Mouse (Mus musculus): ENCODE results near the gene Xab2. TPM values are rescaled to one million over a fixed set of nuclear protein-coding genes. Genes with fewer than 3 reads are reported as not detected.

Xab2 gene
- polyA plus RNA-seq, 1 experiment from 2014 or later, result 36.8 TPM

DNA sequence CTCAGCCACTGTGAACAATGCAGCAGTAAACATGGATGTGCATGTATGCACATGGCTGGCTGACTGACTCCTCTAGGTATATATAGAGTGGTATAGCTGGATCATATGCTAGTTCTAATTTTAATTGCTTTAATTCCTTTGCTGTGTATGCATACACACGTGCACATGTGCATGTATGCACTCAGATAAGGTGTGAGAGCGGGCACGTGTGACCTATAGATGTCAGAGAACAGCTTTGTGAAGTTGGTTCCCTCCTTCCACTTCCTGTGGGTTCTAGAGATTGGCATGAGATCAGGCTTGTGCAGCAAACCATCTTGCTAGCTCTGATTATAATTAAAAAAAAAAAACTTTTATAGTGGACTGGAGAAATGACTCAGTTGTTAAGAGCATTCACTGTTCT lies 31.7 kb upstream of the Xab2 start:
- H3K4me3 ChIP-seq (ENCODE audit: low read length), result no peak overlapping the region
- H3K9me3 ChIP-seq (replicated peaks; ENCODE audit: control insufficient read depth, low read length), result no peaks in the 10 kb centered on the region
- no peaks in the 10 kb centered on the region for H3K36me3 ChIP-seq (ENCODE audit: control insufficient read depth, insufficient read depth)
- H3K4me2 ChIP-seq (ENCODE audit: low read depth, low read length), result no peak overlapping the region
- no peaks in the 10 kb centered on the region for H3K4me1 ChIP-seq (ENCODE audit: control insufficient read depth, insufficient read depth, low read length)
- H3K27ac ChIP-seq (ENCODE audit: low read length), result no peak overlapping the region
- H3K27me3 ChIP-seq (ENCODE audit: control insufficient read depth, insufficient read depth, low read length), result peaks cover 2% of the 10 kb centered on the region; the same call in 1 of the 2 replicates
- 62% methylated on average over 3 of the region's 3 CpGs for WGBS
- H3K9ac ChIP-seq (ENCODE audit: low read length), result no peak overlapping the region
- ATAC-seq (replicated peaks; ENCODE audit: extremely low read depth, insufficient read depth, low FRiP score), result no peak

DNA sequence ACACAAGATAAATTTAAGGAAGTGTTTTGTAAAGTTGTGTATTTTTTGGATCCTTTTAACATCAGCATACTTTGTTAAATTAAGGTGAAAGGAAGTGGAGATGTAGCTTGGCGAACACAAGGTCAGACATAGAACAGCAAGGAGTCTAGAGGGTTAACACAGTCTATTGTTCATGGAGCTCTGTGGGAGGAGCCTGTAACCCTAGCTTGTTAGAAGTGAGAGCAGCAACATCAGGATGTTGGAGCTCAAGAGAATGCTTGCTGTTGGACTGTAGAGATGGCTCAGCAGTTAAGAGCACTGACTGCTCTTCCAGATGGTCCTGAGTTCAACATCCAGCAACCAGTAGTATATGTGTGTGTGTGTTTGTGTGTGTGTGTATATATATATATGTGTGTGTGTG lies 27.9 kb upstream of the Xab2 start:
- WGBS, result 52% methylated on average over 1 of the region's 1 CpGs
- ATAC-seq (replicated peaks; ENCODE audit: extremely low read depth, insufficient read depth, low FRiP score), result no peak
- Histone ChIP-seq H3K9me3 (replicated peaks; ENCODE audit: control insufficient read depth, low read length) (no peaks in the 10 kb centered on the region), H3K9ac (ENCODE audit: low read length) (no peak overlapping the region), H3K4me3 (ENCODE audit: low read length) (no peak overlapping the region), H3K27me3 (ENCODE audit: control insufficient read depth, insufficient read depth, low read length) (no peaks in the 10 kb centered on the region), H3K36me3 (ENCODE audit: control insufficient read depth, insufficient read depth) (no peaks in the 10 kb centered on the region), H3K4me2 (ENCODE audit: low read depth, low read length) (0 out of 2 replicates have a peak overlapping the region, but pooled peaks have one; percentile 11), H3K4me1 (ENCODE audit: control insufficient read depth, insufficient read depth, low read length) (no peaks in the 10 kb centered on the region), H3K27ac (ENCODE audit: low read length) (no peak overlapping the region)

- no peaks in the 10 kb centered on the region for H3K36me3 ChIP-seq (ENCODE audit: control insufficient read depth, insufficient read depth)
- H3K4me1 ChIP-seq (ENCODE audit: control insufficient read depth, insufficient read depth, low read length), result no peaks in the 10 kb centered on the region
- H3K27me3 ChIP-seq (ENCODE audit: control insufficient read depth, insufficient read depth, low read length), result no peaks in the 10 kb centered on the region
- no peak overlapping the region for H3K9ac ChIP-seq (ENCODE audit: low read length)
- WGBS, result 49% methylated on average over 2 of the region's 2 CpGs
- no peak overlapping the region for H3K4me3 ChIP-seq (ENCODE audit: low read length)
- H3K27ac ChIP-seq (ENCODE audit: low read length), result no peak overlapping the region
- H3K4me2 ChIP-seq (ENCODE audit: low read depth, low read length), result no peak overlapping the region
- no peak for ATAC-seq (replicated peaks; ENCODE audit: extremely low read depth, insufficient read depth, low FRiP score)
- H3K9me3 ChIP-seq (replicated peaks; ENCODE audit: control insufficient read depth, low read length), result no peaks in the 10 kb centered on the region
These were observed 27.2 kb upstream of the Xab2 start for GRCm38 (mm10) chr8:3648268-3648667.

DNA sequence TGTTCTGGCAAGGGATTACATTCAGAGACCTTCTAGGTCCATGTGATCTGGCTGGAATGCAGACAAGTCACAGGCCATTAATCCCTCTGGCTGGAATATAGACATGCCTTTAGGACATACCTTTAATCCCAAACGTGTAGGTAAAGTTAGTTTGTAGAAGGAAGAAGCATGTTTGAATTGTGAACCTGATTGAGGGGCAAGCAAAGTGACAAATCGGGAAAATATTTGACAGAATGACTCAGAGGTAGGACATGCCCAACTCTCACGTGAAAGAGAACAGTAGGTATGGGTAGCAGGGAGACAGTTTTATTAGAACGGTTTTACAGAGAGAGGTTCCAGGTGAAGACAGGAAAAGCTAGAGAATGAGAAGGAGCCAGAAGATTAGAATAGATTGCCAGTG lies 26.4 kb upstream of the Xab2 start:
- H3K27me3 ChIP-seq (ENCODE audit: control insufficient read depth, insufficient read depth, low read length), result no peaks in the 10 kb centered on the region
- H3K4me1 ChIP-seq (ENCODE audit: control insufficient read depth, insufficient read depth, low read length), result no peaks in the 10 kb centered on the region
- ATAC-seq (replicated peaks; ENCODE audit: extremely low read depth, insufficient read depth, low FRiP score), result no peak
- no peaks in the 10 kb centered on the region for H3K36me3 ChIP-seq (ENCODE audit: control insufficient read depth, insufficient read depth)
- 70% methylated on average over 4 of the region's 4 CpGs for WGBS
- H3K9me3 ChIP-seq (replicated peaks; ENCODE audit: control insufficient read depth, low read length), result no peaks in the 10 kb centered on the region
- no peak overlapping the region for H3K4me2 ChIP-seq (ENCODE audit: low read depth, low read length)
- no peak overlapping the region for H3K9ac ChIP-seq (ENCODE audit: low read length)
- H3K27ac ChIP-seq (ENCODE audit: low read length), result no peak overlapping the region
- no peak overlapping the region for H3K4me3 ChIP-seq (ENCODE audit: low read length)

GRCm38 (mm10) chr8:3646824-3647531 lies 25.9 kb upstream of the Xab2 start:
- no peak overlapping the region for H3K4me3 ChIP-seq (ENCODE audit: low read length)
- H3K9me3 ChIP-seq (replicated peaks; ENCODE audit: control insufficient read depth, low read length), result no peaks in the 10 kb centered on the region
- 78% methylated on average over 6 of the region's 6 CpGs for WGBS
- no peak overlapping the region for H3K4me2 ChIP-seq (ENCODE audit: low read depth, low read length)
- ATAC-seq (replicated peaks; ENCODE audit: extremely low read depth, insufficient read depth, low FRiP score), result no peak
- H3K4me1 ChIP-seq (ENCODE audit: control insufficient read depth, insufficient read depth, low read length), result no peaks in the 10 kb centered on the region
- H3K27me3 ChIP-seq (ENCODE audit: control insufficient read depth, insufficient read depth, low read length), result no peaks in the 10 kb centered on the region
- no peaks in the 10 kb centered on the region for H3K36me3 ChIP-seq (ENCODE audit: control insufficient read depth, insufficient read depth)
- no peak overlapping the region for H3K9ac ChIP-seq (ENCODE audit: low read length)
- no peak overlapping the region for H3K27ac ChIP-seq (ENCODE audit: low read length)

GRCm38 (mm10) chr8:3645804-3646203 lies 24.7 kb upstream of the Xab2 start:
- Histone ChIP-seq H3K27ac (ENCODE audit: low read length) (no peak overlapping the region), H3K27me3 (ENCODE audit: control insufficient read depth, insufficient read depth, low read length) (no peaks in the 10 kb centered on the region), H3K4me1 (ENCODE audit: control insufficient read depth, insufficient read depth, low read length) (no peaks in the 10 kb centered on the region), H3K4me2 (ENCODE audit: low read depth, low read length) (no peak overlapping the region), H3K9ac (ENCODE audit: low read length) (no peak overlapping the region), H3K9me3 (replicated peaks; ENCODE audit: control insufficient read depth, low read length) (no peaks in the 10 kb centered on the region), H3K36me3 (ENCODE audit: control insufficient read depth, insufficient read depth) (no peaks in the 10 kb centered on the region), H3K4me3 (ENCODE audit: low read length) (no peak overlapping the region)
- 25% methylated on average over 5 of the region's 5 CpGs for WGBS
- no peak for ATAC-seq (replicated peaks; ENCODE audit: extremely low read depth, insufficient read depth, low FRiP score)

DNA sequence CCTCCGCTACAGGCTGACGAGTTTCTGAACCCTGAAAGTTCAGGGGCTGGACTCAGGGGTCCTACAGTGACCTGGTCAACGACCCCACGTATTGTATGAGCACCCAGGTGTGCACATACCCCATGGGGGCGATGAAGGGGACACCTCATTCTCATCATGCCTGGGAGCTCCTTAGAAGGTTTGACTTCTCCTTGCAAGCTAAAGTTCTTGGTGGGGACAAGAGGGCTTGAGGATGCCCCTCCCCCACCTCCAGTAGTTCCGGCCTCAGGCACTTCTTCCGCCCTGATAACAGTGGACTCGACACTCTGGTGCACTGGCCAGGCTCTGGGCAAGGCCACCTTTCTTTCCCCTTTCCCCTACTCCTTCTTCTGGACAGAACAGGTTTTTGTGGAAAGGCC lies 10.4 kb upstream of the Xab2 start:
- Histone ChIP-seq H3K4me2 (ENCODE audit: low read depth, low read length) (peak overlapping the region; percentile 85), H3K9me3 (replicated peaks; ENCODE audit: control insufficient read depth, low read length) (no peaks in the 10 kb centered on the region), H3K27me3 (ENCODE audit: control insufficient read depth, insufficient read depth, low read length) (no peaks in the 10 kb centered on the region), H3K9ac (ENCODE audit: low read length) (peak overlapping the region; percentile 69), H3K4me3 (ENCODE audit: low read length) (peak overlapping the region; percentile 54), H3K27ac (ENCODE audit: low read length) (no peak overlapping the region), H3K4me1 (ENCODE audit: control insufficient read depth, insufficient read depth, low read length) (peaks cover 5% of the 10 kb centered on the region; the same call in 1 of the 2 replicates), H3K36me3 (ENCODE audit: control insufficient read depth, insufficient read depth) (no peaks in the 10 kb centered on the region)
- peak; percentile 15; the same call in 1 of the 2 replicates for ATAC-seq (replicated peaks; ENCODE audit: extremely low read depth, insufficient read depth, low FRiP score)
- 9% methylated on average over 8 of the region's 8 CpGs for WGBS

GRCm38 (mm10) chr8:3630647-3631477 lies 9.7 kb upstream of the Xab2 start, which contains the start of gene Stxbp2:
Stxbp2 (plus strand) TSS chr8:3630955.
- H3K27me3 ChIP-seq (ENCODE audit: control insufficient read depth, insufficient read depth, low read length), result no peaks in the 10 kb centered on the region
- H3K4me1 ChIP-seq (ENCODE audit: control insufficient read depth, insufficient read depth, low read length), result peaks cover 5% of the 10 kb centered on the region; the same call in 1 of the 2 replicates
- no peaks in the 10 kb centered on the region for H3K36me3 ChIP-seq (ENCODE audit: control insufficient read depth, insufficient read depth)
- no peak within 1 kb of the TSS for H3K27ac ChIP-seq (ENCODE audit: low read length)
- H3K4me3 ChIP-seq (ENCODE audit: low read length), result peak within 1 kb of the TSS; percentile 54
- H3K9ac ChIP-seq (ENCODE audit: low read length), result peak within 1 kb of the TSS; percentile 69
- ATAC-seq (replicated peaks; ENCODE audit: extremely low read depth, insufficient read depth, low FRiP score), result peak; percentile 85
- WGBS, result 3% methylated on average over 47 of the region's 47 CpGs
- no peaks in the 10 kb centered on the region for H3K9me3 ChIP-seq (replicated peaks; ENCODE audit: control insufficient read depth, low read length)
- H3K4me2 ChIP-seq (ENCODE audit: low read depth, low read length), result peak within 1 kb of the TSS; percentile 85

DNA sequence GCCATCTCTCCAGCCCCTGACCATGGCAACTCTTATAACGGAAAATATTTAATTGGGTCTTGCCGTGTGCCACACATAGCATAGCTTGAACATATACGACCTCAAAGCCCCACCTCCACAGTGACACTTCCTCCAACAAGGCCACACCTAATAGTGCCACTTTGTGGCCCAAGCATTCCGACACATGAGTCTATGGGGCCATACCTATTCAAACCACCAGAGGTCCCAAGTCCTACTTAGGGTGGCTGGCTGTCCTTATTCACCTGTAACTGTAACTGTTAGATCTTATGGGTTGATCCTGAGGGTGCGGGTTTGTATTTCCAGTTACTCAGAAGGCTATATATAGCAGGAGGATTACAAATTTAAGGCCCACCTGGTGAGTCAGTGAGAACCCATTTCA lies 6.9 kb upstream of the Xab2 start:
- no peaks in the 10 kb centered on the region for H3K27me3 ChIP-seq (ENCODE audit: control insufficient read depth, insufficient read depth, low read length)
- no peak overlapping the region for H3K4me2 ChIP-seq (ENCODE audit: low read depth, low read length)
- no peak overlapping the region for H3K27ac ChIP-seq (ENCODE audit: low read length)
- H3K4me3 ChIP-seq (ENCODE audit: low read length), result no peak overlapping the region
- H3K36me3 ChIP-seq (ENCODE audit: control insufficient read depth, insufficient read depth), result no peaks in the 10 kb centered on the region
- no peaks in the 10 kb centered on the region for H3K9me3 ChIP-seq (replicated peaks; ENCODE audit: control insufficient read depth, low read length)
- H3K9ac ChIP-seq (ENCODE audit: low read length), result no peak overlapping the region
- 25% methylated on average over 5 of the region's 5 CpGs for WGBS
- no peak for ATAC-seq (replicated peaks; ENCODE audit: extremely low read depth, insufficient read depth, low FRiP score)
- H3K4me1 ChIP-seq (ENCODE audit: control insufficient read depth, insufficient read depth, low read length), result peaks cover 5% of the 10 kb centered on the region; the same call in 1 of the 2 replicates
